Mouse (Mus musculus) testis, adult 2 months (tissue): ENCODE results near the gene Ntn3.

Experiments used
- CTCF ChIP-seq: fragments of 200-500 bp; IDR thresholded peaks from 2 replicates; pipeline ENCODE4 v1.5.1; 2012; ENCODE audit warnings: low read depth, mild to moderate bottlenecking, inconsistent platforms, low read length, moderate library complexity; ENCODE audit not compliant: control insufficient read depth, insufficient read depth, insufficient replicate concordance
- POLR2A ChIP-seq: fragments of 200-500 bp; IDR thresholded peaks from 2 replicates; pipeline ENCODE4 v1.6.1; 2012; ENCODE audit warnings: low read depth, mild to moderate bottlenecking, inconsistent platforms, low read length, moderate library complexity; ENCODE audit not compliant: control insufficient read depth

DNA sequence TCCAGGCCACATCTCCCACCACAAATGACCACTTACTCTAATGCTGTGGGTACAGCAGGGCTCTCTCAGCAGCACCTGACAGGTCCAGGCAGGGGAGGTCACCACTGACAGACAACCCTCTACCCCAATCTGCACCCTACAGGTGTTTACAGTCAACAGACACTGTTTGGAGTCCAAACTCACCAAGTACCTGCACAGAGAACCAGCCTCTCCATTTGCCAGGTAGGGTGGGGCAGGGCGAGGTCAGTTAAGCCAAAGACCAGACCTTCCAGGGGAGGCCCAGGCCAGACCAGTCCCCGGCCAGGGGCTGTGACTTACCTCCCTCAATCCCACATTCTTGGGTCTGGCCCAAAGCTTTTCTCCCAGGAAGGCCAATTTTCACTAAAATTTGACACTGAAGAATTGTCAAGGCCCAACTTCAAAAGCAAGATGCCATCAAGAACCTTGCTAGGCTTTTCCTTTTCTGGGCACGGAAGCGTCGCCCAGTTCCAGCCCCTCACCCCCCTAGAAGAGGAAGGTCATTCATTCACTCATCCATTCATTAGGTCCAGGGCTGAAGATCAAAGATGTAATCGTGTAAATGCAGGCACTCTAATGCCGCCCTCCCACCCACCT, 41.3 kb downstream of the Ntn3 start:
- no peak for TF ChIP-seq POLR2A
- TF ChIP-seq CTCF, result no peak
